ENCODE assay signal across 15 mouse cellular contexts in the genomic region with DNA sequence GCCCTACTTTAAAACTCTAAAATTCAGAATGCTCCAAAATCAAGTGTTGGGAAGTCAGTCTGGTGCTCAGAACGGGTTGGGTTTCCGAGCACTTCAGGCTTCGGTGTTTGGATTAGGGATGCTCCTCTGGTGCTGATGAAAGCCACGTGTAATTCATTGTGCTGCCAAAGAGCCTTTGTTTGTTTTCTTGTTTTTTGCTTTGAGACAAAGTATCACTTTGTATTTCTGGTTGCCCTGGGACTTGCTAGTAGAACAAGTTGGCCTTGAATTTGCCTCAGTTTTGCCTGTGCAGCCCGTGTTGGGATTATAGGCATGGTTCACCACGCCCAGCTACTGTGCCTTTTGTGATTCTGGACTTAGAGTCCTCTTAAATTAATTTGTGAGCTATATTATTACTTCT. TPM values are rescaled to one million over a fixed set of nuclear protein-coding genes. Genes with fewer than 3 reads are reported as not detected.
DNase-seq lines count a peak whose midpoint lies in the region.
"Had no signal": no experiment of that assay in that cellular context is flagged by ENCODE, and none has a peak within 500 bp of the region (broad histone marks: within the 10 kb centered on the region; RNA-seq: fewer than 3 reads in every experiment).

No protein-coding gene starts in this region.

- DNase-seq in layer of hippocampus, adult 9-11 months: peak; percentile 36
- DNase-seq in layer of hippocampus, postnatal 14 days (ENCODE audit: low spot score in 2 of 2): no peak
- peak; percentile 13 for DNase-seq in MN1 (ENCODE audit: low spot score)
- peak; percentile 78 for DNase-seq in brain, adult 2 months (ENCODE audit: low read depth, low spot score)
- no peak for DNase-seq in spleen, adult 18-20 months
- DNase-seq in gastrocnemius, postnatal 25 days: no peak
- DNase-seq: adrenal gland, adult 8-10 months; adrenal gland, postnatal 25 days; cerebellum, adult 18-20 months; cerebellum, adult 9-10 months; cerebellum, postnatal 14 days; gastrocnemius, postnatal 14 days; heart, adult 18-20 months; heart, postnatal 10 days; heart, postnatal 36 days had no signal

RNA-seq across cellular contexts. Expression of a gene that starts 29.7 kb away (rescaled TPM):
- total RNA-seq in layer of hippocampus, postnatal 14 days (2021): 10 to 100 TPM; 49.1 to 60.4 TPM
- 1 to 10 TPM; 6.4 to 6.6 TPM for total RNA-seq in gastrocnemius, postnatal 25 days (2021)

Comparison
In these comparisons a context has a peak if more than half of its experiments do, and no peak if none do; other contexts are left out.
1. DNase-seq: peak in layer of hippocampus, adult 9-11 months (single experiment), MN1 (single experiment) and brain, adult 2 months (single experiment); none in layer of hippocampus, postnatal 14 days (0 of 2), spleen, adult 18-20 months (0 of 2) and gastrocnemius, postnatal 25 days (single experiment).
2. RNA of a gene that starts 29.7 kb away (total RNA-seq): 49.1 to 60.4 TPM in layer of hippocampus, postnatal 14 days; 6.4 to 6.6 TPM in gastrocnemius, postnatal 25 days; every median in the first group is over 4 times any median in the second.